Mouse (Mus musculus) testis, postnatal 14 days (tissue): ENCODE measurements around the gene Bcar3.
A peak's percentile ranks its signal among the peaks of the same experiment; 100 is the strongest.

Source experiments
- DNase-seq: peaks from one replicate; pipeline ENCODE4 v3.0.0; 2021; ENCODE audit warnings: low spot score

Bcar3 gene

GRCm38 (mm10) chr3:122419610-122420409 is 125.9 kb downstream of the Bcar3 start:
- DNase-seq, result peak; percentile 67

GRCm38 (mm10) chr3:122420410-122420774 is 126.5 kb downstream of the Bcar3 start:
- peak; percentile 29 for DNase-seq

- no peak for DNase-seq
Measured at GRCm38 (mm10) chr3:122421042-122421702, 127.2 kb downstream of the Bcar3 start.

- DNase-seq, result no peak
Measured at GRCm38 (mm10) chr3:122421802-122422201, 127.9 kb downstream of the Bcar3 start.

GRCm38 (mm10) chr3:122422276-122422675 is 128.3 kb downstream of the Bcar3 start:
- no peak for DNase-seq

- DNase-seq, result no peak
Measured at GRCm38 (mm10) chr3:122423643-122424042, 129.7 kb downstream of the Bcar3 start.

GRCm38 (mm10) chr3:122428325-122428821 is 134.4 kb downstream of the Bcar3 start:
- no peak for DNase-seq

- DNase-seq, result peak; percentile 66
Measured at GRCm38 (mm10) chr3:122430780-122431497, 137.0 kb downstream of the Bcar3 start.

GRCm38 (mm10) chr3:122432811-122433406 is 139.0 kb downstream of the Bcar3 start:
- no peak for DNase-seq

- DNase-seq, result no peak
Measured at GRCm38 (mm10) chr3:122433975-122434626, 140.2 kb downstream of the Bcar3 start.

GRCm38 (mm10) chr3:122434983-122435935 is 141.3 kb downstream of the Bcar3 start:
- DNase-seq, result peak; percentile 31

GRCm38 (mm10) chr3:122438143-122438825 is 144.3 kb downstream of the Bcar3 start:
- DNase-seq, result no peak

GRCm38 (mm10) chr3:122445696-122446095 is 151.8 kb downstream of the Bcar3 start:
- no peak for DNase-seq

GRCm38 (mm10) chr3:122446678-122447077 is 152.7 kb downstream of the Bcar3 start:
- DNase-seq, result no peak

- no peak for DNase-seq
Measured at GRCm38 (mm10) chr3:122448196-122448595, 154.3 kb downstream of the Bcar3 start.

GRCm38 (mm10) chr3:122450041-122450440 is 156.1 kb downstream of the Bcar3 start:
- DNase-seq, result no peak

- DNase-seq, result peak; percentile 70
Measured at GRCm38 (mm10) chr3:122453875-122454274, 159.9 kb downstream of the Bcar3 start.

- DNase-seq, result no peak
Measured at GRCm38 (mm10) chr3:122456156-122456555, 162.2 kb downstream of the Bcar3 start.

- no peak for DNase-seq
Measured at GRCm38 (mm10) chr3:122456807-122457206, 162.9 kb downstream of the Bcar3 start.

GRCm38 (mm10) chr3:122457723-122458122 is 163.8 kb downstream of the Bcar3 start:
- no peak for DNase-seq
